8 mouse cellular contexts compared by ENCODE assay signal in the genomic region with DNA sequence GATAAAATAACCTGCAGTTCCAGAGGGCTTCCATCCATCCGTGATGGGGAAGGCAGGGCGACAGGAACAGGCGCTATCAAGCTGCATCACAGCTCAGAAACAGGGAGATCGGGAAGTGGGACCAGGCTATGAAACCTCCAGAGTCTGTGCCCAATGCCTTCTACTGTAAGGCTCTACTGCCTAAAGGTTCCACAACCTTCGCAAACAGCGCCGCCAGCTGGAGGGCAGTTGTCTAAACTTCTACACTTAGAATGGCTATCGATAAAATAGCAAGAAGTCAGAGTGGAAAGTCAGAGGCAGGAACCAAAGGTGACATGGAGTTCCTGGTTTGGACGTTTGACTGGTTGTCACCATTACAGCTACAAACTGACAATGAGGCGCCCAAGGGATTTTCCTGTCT. TPM values are rescaled to one million over a fixed set of nuclear protein-coding genes. Genes with fewer than 3 reads are reported as not detected.
DNase-seq lines count a peak whose midpoint lies in the region; ATAC-seq and TF ChIP-seq lines count a peak whose summit lies in the region.

No protein-coding gene starts in this region.

- no peak for TF ChIP-seq EP300 in heart, postnatal 0 days (IDR thresholded peaks at IDR 0.05; ENCODE audit: low read depth)

- H3K27ac ChIP-seq in ES-E14 (ENCODE audit: insufficient read depth, low read depth, low read length, poor library complexity, severe bottlenecking), result no peak overlapping the region
- H3K27ac ChIP-seq in bone marrow macrophage, adult 2 months (ENCODE audit: insufficient read depth, low read depth, low read length), result no peak overlapping the region
- no peak overlapping the region for H3K27ac ChIP-seq in heart, postnatal 0 days (ENCODE audit: low read depth)

- no peaks in the 10 kb centered on the region for H3K9me3 ChIP-seq in ES-E14 (ENCODE audit: control insufficient read depth, insufficient read depth, low read depth, low read length)
- H3K9me3 ChIP-seq in erythroblast, embryonic 14.5 days (ENCODE audit: control insufficient read depth, low read length), result peaks cover 3% of the 10 kb centered on the region; the same call in 1 of the 2 replicates
- no peaks in the 10 kb centered on the region for H3K9me3 ChIP-seq in heart, postnatal 0 days (replicated peaks; ENCODE audit: control insufficient read depth, low read length)

- in situ Hi-C loops in ES-E14 (cut with MboI; ENCODE audit: low sequenced_read_pairs in 2 of 2, unreplicated experiment in 2 of 2), result no loop called here

- H3K4me3 ChIP-seq in ES-E14 (ENCODE audit: insufficient read depth in 1 of 2, low read depth in 1 of 2, low read length in 2 of 2, poor library complexity in 1 of 2, severe bottlenecking in 1 of 2), result peak overlapping the region in 1 of 2 experiments; percentile 33; a peak in 2 of 4 replicates
- H3K4me3 ChIP-seq in bone marrow macrophage, adult 2 months (ENCODE audit: insufficient read depth, low read length), result no peak overlapping the region
- H3K4me3 ChIP-seq in erythroblast, embryonic 14.5 days (replicated peaks), result peak overlapping the region; percentile 56
- H3K4me3 ChIP-seq in heart, postnatal 0 days (ENCODE audit: low read depth, low read length), result peak overlapping the region; percentile 34
- peak overlapping the region; percentile 66 for H3K4me3 ChIP-seq in lung, adult 2 months (replicated peaks; ENCODE audit: extremely low read depth, low read depth, low read length)

- 17% methylated on average over 10 of the region's 10 CpGs for WGBS in heart, postnatal 0 days
- WGBS in lung, adult 2 months, result 27% methylated on average over 10 of the region's 10 CpGs

- peaks cover 3 to 14% of the 10 kb centered on the region in 2 experiments; a peak in 3 of 4 replicates for H3K4me1 ChIP-seq in ES-E14 (ENCODE audit: control insufficient read depth in 2 of 2, insufficient read depth in 2 of 2, low read length in 2 of 2, poor library complexity in 1 of 2)
- peaks cover 11% of the 10 kb centered on the region for H3K4me1 ChIP-seq in bone marrow macrophage, adult 2 months (ENCODE audit: control insufficient read depth, insufficient read depth, low read length)
- H3K4me1 ChIP-seq in erythroblast, embryonic 14.5 days (ENCODE audit: control insufficient read depth), result peaks cover 22% of the 10 kb centered on the region
- peaks cover 12% of the 10 kb centered on the region for H3K4me1 ChIP-seq in heart, postnatal 0 days (ENCODE audit: control insufficient read depth, insufficient read depth)
- H3K4me1 ChIP-seq in lung, adult 2 months (ENCODE audit: control insufficient read depth, insufficient read depth, low read length), result peaks cover 6% of the 10 kb centered on the region

- peak; percentile 70 for TF ChIP-seq CTCF in bone marrow macrophage, adult 2 months (IDR thresholded peaks at IDR 0.05; ENCODE audit: low read depth, low read length)
- peak; percentile 82 for TF ChIP-seq CTCF in heart, postnatal 0 days (IDR thresholded peaks at IDR 0.05; ENCODE audit: low read depth)
- TF ChIP-seq CTCF in lung, adult 2 months (IDR thresholded peaks at IDR 0.05; ENCODE audit: insufficient read depth, low read length), result peak; percentile 78

- peak overlapping the region; percentile 32; the same call in 1 of the 2 replicates for H3K4me2 ChIP-seq in heart, postnatal 0 days (ENCODE audit: low read depth, low read length)

- DNase-seq in ES-E14 (ENCODE audit: low read depth, low spot score), result peak; percentile 90
- DNase-seq in heart, postnatal 0 days (ENCODE audit: low spot score), result peak; percentile 66
- peak; percentile 53 to 77 for DNase-seq in layer of hippocampus, adult 18-20 months (ENCODE audit: low spot score in 2 of 2)
- peak; percentile 47 for DNase-seq in lung, adult 2 months
- peak; percentile 70 for DNase-seq in retina, embryonic 14.5 days (ENCODE audit: low spot score)
- peak; percentile 46 for DNase-seq in urinary bladder, adult 2 months (ENCODE audit: low spot score)

- no peak; the same call in 1 of the 2 replicates for ATAC-seq in heart, postnatal 0 days (ENCODE audit: insufficient read depth, low read depth)

- peaks cover 5% of the 10 kb centered on the region; the same call in 1 of the 2 replicates for H3K36me3 ChIP-seq in ES-E14 (ENCODE audit: control insufficient read depth, insufficient read depth, low read length, poor library complexity, severe bottlenecking)
- H3K36me3 ChIP-seq in erythroblast, embryonic 14.5 days (ENCODE audit: control insufficient read depth), result peaks cover 20% of the 10 kb centered on the region
- H3K36me3 ChIP-seq in heart, postnatal 0 days (replicated peaks; ENCODE audit: control insufficient read depth, insufficient read depth, low read length), result peaks cover 20% of the 10 kb centered on the region

- no peak for TF ChIP-seq POLR2A in bone marrow macrophage, adult 2 months (IDR thresholded peaks at IDR 0.05; ENCODE audit: borderline replicate concordance, low read depth, low read length)
- peak; percentile 7; the same call in 1 of the 2 replicates for TF ChIP-seq POLR2A in lung, adult 2 months (IDR thresholded peaks at IDR 0.05; ENCODE audit: borderline replicate concordance, extremely low read depth, low read depth, low read length)

- H3K27me3 ChIP-seq in erythroblast, embryonic 14.5 days (ENCODE audit: control insufficient read depth), result peaks cover 2% of the 10 kb centered on the region; the same call in 1 of the 2 replicates
- H3K27me3 ChIP-seq in heart, postnatal 0 days (ENCODE audit: control insufficient read depth, insufficient read depth, low read length), result no peaks in the 10 kb centered on the region

- no peak overlapping the region for H3K9ac ChIP-seq in ES-E14 (ENCODE audit: insufficient read depth, low read depth, low read length, poor library complexity, severe bottlenecking)
- peak overlapping the region; percentile 32; the same call in 1 of the 2 replicates for H3K9ac ChIP-seq in heart, postnatal 0 days (replicated peaks; ENCODE audit: low read depth, low read length)

TF ChIP-seq in ES-E14, 5 proteins besides CTCF, POLR2A, EP300 and RAD21:
- TF ChIP-seq MAFK (IDR thresholded peaks at IDR 0.05; ENCODE audit: insufficient read depth, low read depth, low read length) (no peak), CHD2 (IDR thresholded peaks at IDR 0.05; ENCODE audit: low read depth, low read length) (no peak), HCFC1 (IDR thresholded peaks at IDR 0.05; ENCODE audit: borderline replicate concordance, insufficient read depth, low read length) (no peak), ZNF384 (IDR thresholded peaks at IDR 0.05; ENCODE audit: low read depth, low read length) (no peak), ZC3H11A (IDR thresholded peaks at IDR 0.05; ENCODE audit: borderline replicate concordance, low read depth, low read length) (peak; percentile 27; the same call in 1 of the 2 replicates)

RNA-seq across cellular contexts. Expression of a gene that starts 1.4 kb away (rescaled TPM):
- total RNA-seq in ES-E14 (2012; rRNA removed), result 132 and 134 TPM in 2 replicates
- polyA plus RNA-seq in bone marrow macrophage, adult 2 months (2012; ENCODE audit: insufficient read depth, insufficient read length, missing spikeins), result 63.2 and 66.2 TPM in 2 replicates
- polyA plus RNA-seq in erythroblast, embryonic 14.5 days (2012), result 1.3 and 1.4 TPM in 2 replicates
- total RNA-seq in heart, postnatal 0 days (2014; rRNA removed; ENCODE audit: low replicate concordance), result 225 and 256 TPM in 2 replicates
- polyA plus RNA-seq in heart, postnatal 0 days (2015; fragmentation: Nextera tagmentation; extraction: Ambion mirVana), result 177 and 181 TPM in 2 replicates
- 10 to 100 TPM; 76.1 to 87.9 TPM for total RNA-seq in layer of hippocampus, adult 18-20 months (2021)
- 16.7 and 25.4 TPM in 2 replicates for polyA plus RNA-seq in lung, adult 2 months (2012; rRNA removed)
- 63.3 and 68.0 TPM in 2 replicates for polyA plus RNA-seq in urinary bladder, adult 2 months (2012; rRNA removed)

RNA-seq across cellular contexts. Expression of a gene that starts 34.4 kb away (rescaled TPM):
- total RNA-seq in ES-E14 (2012; rRNA removed), result 4.3 and 7.3 TPM in 2 replicates
- 1.8 and 2.1 TPM in 2 replicates for polyA plus RNA-seq in bone marrow macrophage, adult 2 months (2012; ENCODE audit: insufficient read depth, insufficient read length, missing spikeins)
- polyA plus RNA-seq in erythroblast, embryonic 14.5 days (2012), result 0.06 and 0.14 TPM in 2 replicates
- 9.9 and 11.3 TPM in 2 replicates for total RNA-seq in heart, postnatal 0 days (2014; rRNA removed; ENCODE audit: low replicate concordance)
- polyA plus RNA-seq in heart, postnatal 0 days (2015; fragmentation: Nextera tagmentation; extraction: Ambion mirVana), result 2.7 and 3.1 TPM in 2 replicates
- total RNA-seq in layer of hippocampus, adult 18-20 months (2021), result 10 to 100 TPM; 31.6 to 31.8 TPM
- 3.2 and 3.6 TPM in 2 replicates for polyA plus RNA-seq in lung, adult 2 months (2012; rRNA removed)
- 2.1 and 2.9 TPM in 2 replicates for polyA plus RNA-seq in urinary bladder, adult 2 months (2012; rRNA removed)

RNA-seq across cellular contexts. Expression of a gene that starts 49.5 kb away (rescaled TPM):
- 83.7 and 96.0 TPM in 2 replicates for total RNA-seq in ES-E14 (2012; rRNA removed)
- 34.0 and 34.2 TPM in 2 replicates for polyA plus RNA-seq in bone marrow macrophage, adult 2 months (2012; ENCODE audit: insufficient read depth, insufficient read length, missing spikeins)
- polyA plus RNA-seq in erythroblast, embryonic 14.5 days (2012), result 0.77 and 0.83 TPM in 2 replicates
- total RNA-seq in heart, postnatal 0 days (2014; rRNA removed; ENCODE audit: low replicate concordance), result 7.9 and 11.3 TPM in 2 replicates
- polyA plus RNA-seq in heart, postnatal 0 days (2015; fragmentation: Nextera tagmentation; extraction: Ambion mirVana), result 36.7 and 37.5 TPM in 2 replicates
- 10 to 100 TPM; 29.8 to 31.1 TPM for total RNA-seq in layer of hippocampus, adult 18-20 months (2021)
- 5.9 and 8.5 TPM in 2 replicates for polyA plus RNA-seq in lung, adult 2 months (2012; rRNA removed)
- 15.3 and 18.5 TPM in 2 replicates for polyA plus RNA-seq in urinary bladder, adult 2 months (2012; rRNA removed)

RNA-seq across cellular contexts. Expression of a gene that starts 49.5 kb away (rescaled TPM):
- total RNA-seq in ES-E14 (2012; rRNA removed), result 79.2 and 134 TPM in 2 replicates
- polyA plus RNA-seq in bone marrow macrophage, adult 2 months (2012; ENCODE audit: insufficient read depth, insufficient read length, missing spikeins), result 72.8 and 76.1 TPM in 2 replicates
- 1.0 and 1.5 TPM in 2 replicates for polyA plus RNA-seq in erythroblast, embryonic 14.5 days (2012)
- 26.2 and 32.7 TPM in 2 replicates for total RNA-seq in heart, postnatal 0 days (2014; rRNA removed; ENCODE audit: low replicate concordance)
- 151 and 152 TPM in 2 replicates for polyA plus RNA-seq in heart, postnatal 0 days (2015; fragmentation: Nextera tagmentation; extraction: Ambion mirVana)
- total RNA-seq in layer of hippocampus, adult 18-20 months (2021), result 100 to 1,000 TPM; 113 to 117 TPM
- polyA plus RNA-seq in lung, adult 2 months (2012; rRNA removed), result 15.5 and 28.4 TPM in 2 replicates
- polyA plus RNA-seq in urinary bladder, adult 2 months (2012; rRNA removed), result 89.3 and 97.7 TPM in 2 replicates
